Mouse (Mus musculus) stomach, embryonic 15.5 days (tissue): ENCODE results near the gene Adra2b. TPM values are rescaled to one million over a fixed set of nuclear protein-coding genes. Genes with fewer than 3 reads are reported as not detected.
A peak's percentile ranks its signal among the peaks of the same experiment; 100 is the strongest.

Source experiments
- ATAC-seq: fragments of 200-750 bp; cut with Nextera tagmentation; 2 replicates; pipeline ENCODE4 v1.8.0; 2017; ENCODE audit warnings: low read depth, moderate number of reproducible peaks, moderate TSS enrichment; ENCODE audit not compliant: insufficient read depth, low FRiP score
- H3K27ac ChIP-seq: fragments of 300-500 bp; sonication (generic); 2 replicates; pipeline ENCODE4 v1.5.1; 2015; ENCODE audit warnings: mild to moderate bottlenecking, inconsistent platforms
- H3K27me3 ChIP-seq: fragments of 300-500 bp; sonication (generic); replicated peaks from 2 replicates; pipeline ENCODE4 v1.6.1; 2015; ENCODE audit warnings: inconsistent platforms
- H3K36me3 ChIP-seq: fragments of 300-500 bp; sonication (generic); 2 replicates; pipeline ENCODE4 v1.6.1; 2015; ENCODE audit warnings: inconsistent platforms
- H3K4me1 ChIP-seq: fragments of 300-500 bp; sonication (generic); 2 replicates; pipeline ENCODE4 v1.6.1; 2015; ENCODE audit warnings: inconsistent platforms
- H3K4me2 ChIP-seq: fragments of 300-500 bp; sonication (generic); 2 replicates; pipeline ENCODE4 v1.6.1; 2015; ENCODE audit warnings: mild to moderate bottlenecking, inconsistent platforms
- H3K4me3 ChIP-seq: fragments of 300-500 bp; sonication (generic); replicated peaks from 2 replicates; pipeline ENCODE4 v1.5.1; 2015; ENCODE audit warnings: inconsistent platforms
- H3K9ac ChIP-seq: fragments of 300-500 bp; sonication (generic); 2 replicates; pipeline ENCODE4 v1.6.1; 2015; ENCODE audit warnings: inconsistent platforms
- H3K9me3 ChIP-seq: fragments of 300-500 bp; sonication (generic); 2 replicates; pipeline ENCODE4 v1.6.1; 2016; ENCODE audit warnings: inconsistent platforms
- WGBS: fragments of 180-500 bp; shearing (Covaris S2); methylation state at CpG from one replicate; pipeline ENCODE4 v1.1.7; 2015; 5-methylcytosine and 5-hydroxymethylcytosine counted together
- polyA plus RNA-seq: library from polyadenylated mRNA; unstranded; fragments of >200 nt; fragmentation: Nextera tagmentation; extraction: Ambion mirVana; gene quantifications from 2 replicates; pipeline ENCODE4 v1.2.1, GENCODE M21; 2015

The Adra2b gene
- polyA plus RNA-seq, 1 experiment from 2014 or later: 3.2 TPM

DNA sequence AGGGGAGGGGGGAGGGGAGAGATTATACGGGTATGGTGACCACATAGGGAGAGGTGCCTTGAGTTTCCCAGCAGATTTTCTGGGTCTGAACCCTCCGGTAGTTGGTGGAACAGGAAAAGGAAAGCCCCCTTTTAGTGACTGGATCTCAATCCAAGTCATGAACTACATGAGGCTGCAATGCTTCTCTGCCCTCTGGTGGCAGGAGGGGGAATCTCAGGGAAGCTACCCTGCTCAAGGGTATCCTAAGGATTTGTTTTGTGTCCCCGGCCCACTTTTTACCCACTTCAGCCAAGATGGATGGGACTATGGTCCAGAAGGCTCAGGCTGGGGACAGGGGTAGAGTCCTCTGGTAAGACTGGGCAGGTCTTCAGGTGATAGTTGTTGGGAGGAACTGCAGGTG lies 21.8 kb upstream of the Adra2b start:
- no peaks in the 10 kb centered on the region for H3K36me3 ChIP-seq
- no peak overlapping the region for H3K4me3 ChIP-seq
- H3K9ac ChIP-seq: no peak overlapping the region
- no peaks in the 10 kb centered on the region for H3K9me3 ChIP-seq
- no peak overlapping the region for H3K4me2 ChIP-seq
- peaks cover 20% of the 10 kb centered on the region for H3K27me3 ChIP-seq
- 0 out of 2 replicates have a peak, but pooled peaks cover 7% of the 10 kb centered on the region for H3K4me1 ChIP-seq
- no peak overlapping the region for H3K27ac ChIP-seq
- WGBS: 13% methylated on average over 3 of the region's 3 CpGs
- ATAC-seq: no peak

DNA sequence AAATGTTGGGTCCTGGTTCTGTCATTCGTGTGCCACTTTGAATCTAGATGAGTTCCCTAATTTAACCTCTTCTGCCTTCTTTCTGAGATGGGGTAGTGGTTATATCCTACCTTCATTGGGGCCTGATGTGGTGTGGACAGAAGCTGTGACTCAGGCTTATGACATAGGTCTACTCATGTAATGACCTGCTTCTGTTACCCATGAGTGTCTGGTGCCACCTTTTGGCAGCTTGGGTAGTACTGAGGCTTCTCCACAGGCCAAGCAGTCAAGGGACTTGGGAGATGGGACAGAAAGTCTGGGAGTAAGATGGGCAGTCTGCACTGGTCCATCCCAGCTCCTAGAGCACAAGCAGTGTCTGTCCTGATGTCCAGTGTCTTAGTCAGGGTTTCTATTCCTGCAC lies 16.7 kb upstream of the Adra2b start:
- Histone ChIP-seq H3K27me3 (no peaks in the 10 kb centered on the region), H3K36me3 (no peaks in the 10 kb centered on the region), H3K4me2 (no peak overlapping the region), H3K9me3 (no peaks in the 10 kb centered on the region), H3K4me3 (no peak overlapping the region), H3K9ac (no peak overlapping the region), H3K4me1 (no peaks in the 10 kb centered on the region), H3K27ac (no peak overlapping the region)
- WGBS: 61% methylated on average over 1 of the region's 1 CpGs
- ATAC-seq: no peak

DNA sequence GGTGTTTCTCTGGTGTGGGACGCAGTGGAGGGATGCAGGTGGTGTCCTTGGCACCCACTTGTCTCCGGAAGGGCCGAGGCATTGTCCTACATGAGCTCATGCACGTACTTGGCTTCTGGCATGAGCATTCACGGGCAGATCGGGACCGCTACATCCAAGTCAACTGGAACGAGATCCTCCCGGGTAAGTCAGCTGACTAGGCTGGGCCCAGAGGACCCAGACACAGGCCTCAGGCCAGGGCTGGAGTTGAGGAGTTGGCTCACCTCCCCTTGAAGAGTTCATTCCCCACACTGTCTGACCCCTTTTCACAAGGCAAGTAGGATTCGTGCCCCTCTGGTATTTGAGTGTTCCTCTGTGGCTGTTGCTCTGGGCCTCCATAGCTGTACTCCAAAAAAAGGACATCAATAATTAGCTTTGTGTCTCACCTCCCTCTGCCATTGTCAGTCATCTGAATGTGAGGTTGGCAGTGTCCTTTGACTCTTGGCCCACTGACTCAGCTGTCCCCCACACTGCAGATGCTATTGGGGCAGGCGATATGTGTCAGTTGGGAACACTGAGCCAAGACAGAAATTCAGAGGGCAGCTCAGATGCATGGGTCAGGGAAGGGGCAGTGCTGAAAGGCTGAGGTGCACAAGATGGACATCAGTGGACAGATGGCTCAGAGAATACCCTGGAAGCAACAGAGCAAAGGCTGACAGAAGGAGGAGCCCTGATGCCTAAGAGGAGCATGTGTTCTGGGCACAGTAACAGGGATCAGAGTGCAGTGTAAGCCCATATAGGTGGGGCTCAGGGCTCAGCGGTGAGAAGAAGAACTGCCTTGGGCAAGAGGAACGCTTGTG lies 15.6 kb upstream of the Adra2b start:
- 72% methylated on average over 13 of the region's 13 CpGs for WGBS
- no peaks in the 10 kb centered on the region for H3K9me3 ChIP-seq

DNA sequence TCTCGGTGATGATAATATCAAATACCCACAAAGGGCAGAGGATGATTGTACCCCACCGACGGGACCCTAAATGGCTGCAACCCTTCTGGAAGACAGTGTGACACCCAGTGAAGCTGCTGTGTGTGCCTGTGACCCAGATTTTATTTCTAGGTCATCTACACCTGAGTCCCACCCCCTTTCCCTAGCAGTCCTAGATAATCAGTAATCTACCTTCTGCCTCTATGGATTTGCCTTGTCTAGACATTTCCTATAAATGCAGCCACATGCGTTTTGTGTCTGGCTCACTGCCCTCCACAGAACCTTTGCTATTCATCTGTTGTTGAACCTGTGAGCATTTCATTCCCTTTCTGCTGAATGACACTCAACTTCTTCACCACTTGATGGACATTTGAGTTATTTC lies 9.1 kb upstream of the Adra2b start:
- no peak overlapping the region for H3K4me3 ChIP-seq
- H3K36me3 ChIP-seq: no peaks in the 10 kb centered on the region
- no peaks in the 10 kb centered on the region for H3K27me3 ChIP-seq
- no peak overlapping the region for H3K4me2 ChIP-seq
- no peak for ATAC-seq
- WGBS: 79% methylated on average over 4 of the region's 4 CpGs
- H3K4me1 ChIP-seq: no peaks in the 10 kb centered on the region
- no peak overlapping the region for H3K9ac ChIP-seq
- H3K9me3 ChIP-seq: no peaks in the 10 kb centered on the region
- H3K27ac ChIP-seq: no peak overlapping the region

More for the DNA sequence above, 15.6 kb upstream of the Adra2b start:
- no peaks in the 10 kb centered on the region for H3K36me3 ChIP-seq
- no peaks in the 10 kb centered on the region for H3K4me1 ChIP-seq
- ATAC-seq: no peak
- no peak overlapping the region for H3K27ac ChIP-seq
- H3K4me3 ChIP-seq: no peak overlapping the region
- H3K4me2 ChIP-seq: no peak overlapping the region
- H3K27me3 ChIP-seq: no peaks in the 10 kb centered on the region
- no peak overlapping the region for H3K9ac ChIP-seq

DNA sequence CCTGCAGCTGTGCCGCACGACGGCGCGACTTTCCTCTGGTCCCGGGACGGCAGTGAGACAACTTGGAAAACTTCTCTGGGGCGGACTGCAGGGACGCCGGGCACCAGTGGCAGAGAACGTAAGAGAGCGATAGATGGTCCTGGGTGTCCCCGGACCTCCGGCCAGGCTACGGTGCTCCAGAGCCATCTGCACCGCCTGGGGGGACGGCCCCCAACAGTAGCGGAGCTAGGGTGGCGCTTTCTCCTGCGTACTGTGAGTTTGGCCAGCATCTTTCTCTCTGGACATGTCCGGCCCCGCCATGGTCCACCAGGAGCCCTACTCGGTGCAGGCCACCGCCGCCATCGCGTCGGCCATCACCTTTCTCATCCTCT lies 259 bp downstream of the Adra2b start:
- under 1% methylated on average over 28 of the region's 28 CpGs for WGBS
- Histone ChIP-seq H3K27me3 (peaks cover 56% of the 10 kb centered on the region), H3K36me3 (no peaks in the 10 kb centered on the region), H3K4me1 (peaks cover 22% of the 10 kb centered on the region), H3K4me2 (peak overlapping the region; percentile 89), H3K4me3 (peak overlapping the region; percentile 44), H3K9ac (no peak overlapping the region), H3K9me3 (no peaks in the 10 kb centered on the region), H3K27ac (no peak overlapping the region)
- peak; percentile 24; the same call in 1 of the 2 replicates for ATAC-seq

DNA sequence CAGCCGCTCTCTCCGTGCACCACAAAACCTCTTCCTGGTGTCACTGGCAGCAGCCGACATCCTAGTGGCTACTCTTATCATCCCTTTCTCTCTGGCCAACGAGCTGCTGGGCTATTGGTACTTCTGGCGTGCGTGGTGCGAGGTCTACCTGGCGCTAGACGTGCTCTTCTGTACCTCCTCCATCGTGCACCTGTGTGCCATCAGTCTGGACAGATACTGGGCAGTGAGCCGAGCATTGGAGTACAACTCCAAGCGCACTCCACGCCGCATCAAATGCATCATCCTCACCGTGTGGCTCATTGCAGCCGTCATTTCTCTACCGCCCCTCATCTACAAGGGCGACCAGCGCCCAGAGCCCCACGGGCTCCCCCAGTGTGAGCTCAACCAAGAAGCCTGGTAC lies 688 bp downstream of the Adra2b start:
- peak overlapping the region; percentile 89 for H3K4me2 ChIP-seq
- H3K4me3 ChIP-seq: peak overlapping the region; percentile 44
- no peak overlapping the region for H3K27ac ChIP-seq
- peaks cover 22% of the 10 kb centered on the region for H3K4me1 ChIP-seq
- ATAC-seq: no peak
- H3K9me3 ChIP-seq: no peaks in the 10 kb centered on the region
- H3K36me3 ChIP-seq: no peaks in the 10 kb centered on the region
- H3K27me3 ChIP-seq: peaks cover 56% of the 10 kb centered on the region
- 2% methylated on average over 20 of the region's 20 CpGs for WGBS
- no peak overlapping the region for H3K9ac ChIP-seq

DNA sequence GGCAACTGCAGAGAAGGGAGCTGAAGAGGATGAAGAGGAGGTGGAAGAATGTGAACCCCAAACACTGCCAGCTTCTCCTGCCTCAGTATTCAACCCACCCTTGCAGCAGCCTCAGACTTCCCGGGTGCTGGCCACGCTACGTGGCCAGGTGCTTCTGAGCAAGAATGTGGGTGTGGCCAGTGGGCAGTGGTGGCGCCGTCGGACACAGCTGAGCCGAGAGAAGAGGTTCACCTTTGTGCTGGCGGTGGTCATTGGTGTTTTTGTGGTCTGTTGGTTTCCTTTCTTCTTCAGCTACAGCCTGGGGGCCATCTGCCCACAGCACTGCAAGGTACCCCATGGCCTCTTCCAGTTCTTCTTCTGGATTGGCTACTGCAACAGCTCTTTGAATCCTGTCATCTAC lies 1.4 kb downstream of the Adra2b start:
- H3K4me2 ChIP-seq: peak overlapping the region; percentile 89
- no peaks in the 10 kb centered on the region for H3K9me3 ChIP-seq
- H3K4me1 ChIP-seq: peaks cover 22% of the 10 kb centered on the region
- H3K27me3 ChIP-seq: peaks cover 56% of the 10 kb centered on the region
- H3K9ac ChIP-seq: no peak overlapping the region
- ATAC-seq: no peak
- peak overlapping the region; percentile 44 for H3K4me3 ChIP-seq
- H3K27ac ChIP-seq: no peak overlapping the region
- WGBS: 18% methylated on average over 8 of the region's 8 CpGs
- no peaks in the 10 kb centered on the region for H3K36me3 ChIP-seq

DNA sequence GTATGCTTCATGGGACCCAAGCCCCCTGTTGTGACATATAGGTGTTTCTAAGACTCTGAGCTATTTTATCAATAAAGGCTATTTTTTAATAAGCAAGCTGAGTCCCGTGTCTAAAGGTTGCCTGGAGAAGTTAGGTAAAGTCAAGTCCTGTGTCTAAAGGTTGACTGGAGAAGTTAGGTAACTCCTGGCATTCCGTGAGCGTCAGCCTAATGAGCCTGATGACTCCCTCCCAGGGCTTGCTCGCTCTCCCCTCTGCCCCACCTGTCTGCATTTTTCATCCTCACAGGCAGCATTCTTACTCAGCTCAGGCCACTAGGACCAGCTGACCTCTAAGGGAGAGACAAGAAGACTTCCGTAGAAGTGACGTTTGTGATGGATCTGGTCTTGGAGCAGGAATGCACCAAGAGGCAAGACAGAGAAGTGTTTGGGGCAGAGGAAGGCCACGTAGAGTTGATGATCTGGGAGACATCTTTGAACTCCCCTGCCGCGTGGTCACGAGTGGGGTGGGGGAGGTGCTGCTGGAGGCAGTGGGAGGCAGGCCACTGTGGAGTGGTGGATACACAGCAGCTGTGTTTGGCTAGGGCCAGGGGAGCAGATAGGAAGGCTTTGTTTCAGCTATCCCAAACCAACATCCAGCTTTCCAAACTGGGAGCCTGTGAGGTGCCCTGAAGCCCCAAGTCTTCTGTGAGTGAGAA lies 4.3 kb downstream of the Adra2b start:
- Histone ChIP-seq H3K9me3 (no peaks in the 10 kb centered on the region), H3K27ac (no peak overlapping the region), H3K27me3 (peaks cover 40% of the 10 kb centered on the region), H3K9ac (no peak overlapping the region), H3K4me2 (no peak overlapping the region), H3K4me1 (peaks cover 36% of the 10 kb centered on the region), H3K36me3 (no peaks in the 10 kb centered on the region), H3K4me3 (no peak overlapping the region)
- no peak for ATAC-seq
- WGBS: 33% methylated on average over 10 of the region's 10 CpGs

DNA sequence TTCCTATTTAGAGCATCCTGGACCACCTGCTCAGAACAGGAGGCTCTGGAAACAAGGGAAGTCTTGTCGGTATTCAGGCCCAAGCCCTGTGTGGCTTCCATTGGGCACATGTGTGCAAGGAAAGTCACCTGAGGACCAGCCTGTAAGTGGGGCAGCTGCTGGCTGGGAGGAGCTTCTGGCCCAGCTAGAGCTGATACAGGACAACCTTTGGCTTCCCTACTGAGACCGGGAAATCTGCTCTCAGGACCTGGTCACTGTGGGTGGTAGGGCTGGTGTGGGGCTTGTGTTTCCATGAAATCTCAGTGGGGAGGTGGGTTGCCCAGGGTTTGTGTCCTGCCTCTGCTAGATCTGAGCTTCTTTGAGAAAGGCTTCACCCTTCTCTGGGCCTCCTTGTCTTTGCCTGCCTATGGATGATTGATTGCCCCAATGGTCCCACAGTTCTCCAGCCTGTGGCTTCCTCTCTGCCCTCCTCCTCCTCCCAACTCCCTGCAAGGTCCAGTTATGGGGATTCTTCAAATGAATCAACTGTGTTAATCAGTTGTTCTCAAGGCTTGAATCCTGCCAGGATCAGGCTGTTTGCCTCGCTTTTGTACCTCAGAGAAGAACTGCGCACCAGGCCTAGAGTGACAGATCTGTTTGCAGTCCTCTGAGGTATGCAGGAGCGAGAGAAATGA lies 6.8 kb downstream of the Adra2b start:
- 0 out of 2 replicates have a peak, but pooled peaks have one; percentile 18 for ATAC-seq
- no peaks in the 10 kb centered on the region for H3K36me3 ChIP-seq
- 56% methylated on average over 5 of the region's 5 CpGs for WGBS
- no peak overlapping the region; the same call in 1 of the 2 replicates for H3K4me2 ChIP-seq
- no peak overlapping the region for H3K9ac ChIP-seq
- no peaks in the 10 kb centered on the region for H3K9me3 ChIP-seq
- no peak overlapping the region for H3K27ac ChIP-seq
- H3K4me3 ChIP-seq: no peak overlapping the region
- peaks cover 14% of the 10 kb centered on the region for H3K4me1 ChIP-seq
- peaks cover 17% of the 10 kb centered on the region for H3K27me3 ChIP-seq

DNA sequence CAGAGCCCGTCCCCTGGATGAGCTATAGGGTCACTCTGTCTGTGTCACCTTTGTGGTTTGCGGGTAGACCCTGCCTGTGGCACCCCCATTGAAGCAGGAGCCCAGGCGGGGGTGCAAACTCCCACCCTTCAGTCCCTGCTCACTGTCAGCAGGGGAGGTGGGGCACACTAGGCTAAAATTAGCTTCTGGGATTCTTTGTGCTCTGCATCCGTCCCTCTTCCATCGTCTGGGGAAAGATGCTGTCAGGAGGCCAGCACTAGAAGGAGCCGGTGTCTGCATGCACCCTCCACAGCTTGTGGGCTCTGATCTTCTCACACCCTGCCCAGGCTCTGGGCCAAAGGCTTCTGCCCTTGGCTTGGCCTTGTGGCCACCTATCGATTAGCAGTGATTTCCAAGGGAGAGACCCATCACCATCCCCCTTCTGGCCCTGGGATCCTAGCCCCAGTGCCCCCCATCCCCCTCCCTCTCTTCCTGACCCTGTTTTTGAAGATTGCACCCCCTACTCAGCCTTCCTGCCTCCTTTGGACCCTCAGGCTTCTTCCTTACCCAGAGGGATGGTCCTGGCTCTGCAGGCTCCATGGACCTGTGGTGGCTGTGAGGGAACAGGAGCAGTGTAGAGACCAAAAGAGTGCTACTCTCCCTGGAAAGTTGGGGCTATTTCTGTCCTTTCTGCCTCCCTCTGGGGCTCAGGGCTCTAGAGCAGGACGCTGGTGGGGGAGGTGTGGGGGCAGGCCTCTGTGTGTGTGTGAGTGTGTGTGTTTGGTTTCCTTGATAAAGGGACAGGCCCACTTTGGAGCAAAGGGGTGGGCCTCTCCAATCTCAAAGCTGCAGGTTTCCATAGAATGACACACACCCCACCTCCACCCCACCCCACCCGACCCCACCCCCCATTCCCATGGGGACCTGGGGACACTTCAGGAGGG lies 7.8 kb downstream of the Adra2b start:
- WGBS: 26% methylated on average over 9 of the region's 9 CpGs
- Histone ChIP-seq H3K4me3 (no peak overlapping the region), H3K9me3 (no peaks in the 10 kb centered on the region), H3K27me3 (peaks cover 8% of the 10 kb centered on the region; the same call in 1 of the 2 replicates), H3K4me1 (peaks cover 14% of the 10 kb centered on the region), H3K9ac (no peak overlapping the region), H3K27ac (peak overlapping the region; percentile 57; the same call in 1 of the 2 replicates), H3K36me3 (no peaks in the 10 kb centered on the region), H3K4me2 (peak overlapping the region; percentile 8)
- ATAC-seq: peak; percentile 90

DNA sequence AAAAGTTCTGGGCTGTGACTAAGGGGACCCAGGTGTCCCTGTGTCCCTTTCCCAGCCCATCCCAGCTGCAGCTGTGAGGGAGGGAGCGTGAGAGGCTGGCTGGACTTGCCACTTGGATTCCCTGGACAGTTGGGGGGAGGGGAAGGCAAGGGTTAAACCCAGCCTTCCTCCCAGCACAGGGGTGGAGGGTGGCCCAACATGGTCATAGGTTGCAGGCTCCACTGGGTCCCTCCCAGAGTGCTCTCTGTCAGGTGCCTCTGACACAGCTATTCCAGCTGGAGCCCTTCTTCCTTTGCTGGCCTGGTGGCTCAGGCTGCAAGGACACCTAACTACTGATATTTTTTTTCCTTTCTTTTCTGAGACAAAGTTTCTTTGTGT lies 8.5 kb downstream of the Adra2b start:
- no CpG with 5 or more reads among the region's 1 CpGs for WGBS
- Histone ChIP-seq H3K4me3 (no peak overlapping the region), H3K27ac (0 out of 2 replicates have a peak overlapping the region, but pooled peaks have one; percentile 35), H3K9ac (no peak overlapping the region), H3K36me3 (no peaks in the 10 kb centered on the region), H3K4me1 (peaks cover 14% of the 10 kb centered on the region), H3K27me3 (0 out of 2 replicates have a peak, but pooled peaks cover 2% of the 10 kb centered on the region), H3K4me2 (peak overlapping the region; percentile 8), H3K9me3 (no peaks in the 10 kb centered on the region)
- ATAC-seq: peak; percentile 80
